Mouse (Mus musculus) kidney, postnatal 0 days (tissue): ENCODE measurements around the gene Lman1l. TPM values are rescaled to one million over a fixed set of nuclear protein-coding genes. Genes with fewer than 3 reads are reported as not detected.

Experiments
- ATAC-seq: fragments of 200-750 bp; cut with Nextera tagmentation; replicated peaks from 2 replicates; pipeline ENCODE4 v1.8.0; 2017; ENCODE audit warnings: low read depth, moderate number of reproducible peaks, moderate TSS enrichment, moderate library complexity; ENCODE audit not compliant: low FRiP score
- DNase-seq: peaks from one replicate; pipeline ENCODE4 v3.0.0-alpha.2; 2016; ENCODE audit warnings: low spot score
- H3K27ac ChIP-seq: fragments of 300-500 bp; sonication (generic); 2 replicates; pipeline ENCODE4 v1.5.1; 2014; ENCODE audit warnings: mild to moderate bottlenecking
- H3K27me3 ChIP-seq: fragments of 300-500 bp; sonication (generic); 2 replicates; pipeline ENCODE4 v1.6.1; 2014; ENCODE audit warnings: low read length, mixed read lengths; ENCODE audit not compliant: insufficient read depth
- H3K36me3 ChIP-seq: fragments of 300-500 bp; sonication (generic); 2 replicates; pipeline ENCODE4 v1.6.1; 2014; ENCODE audit warnings: low read length, mixed read lengths; ENCODE audit not compliant: insufficient read depth
- H3K4me1 ChIP-seq: fragments of 300-500 bp; sonication (generic); replicated peaks from 2 replicates; pipeline ENCODE4 v1.6.1; 2014; ENCODE audit warnings: antibody characterized with exemption, low read length, mixed read lengths; ENCODE audit not compliant: insufficient read depth
- H3K4me2 ChIP-seq: fragments of 300-500 bp; sonication (generic); 2 replicates; pipeline ENCODE4 v1.6.1; 2014; ENCODE audit warnings: mild to moderate bottlenecking, low read length, moderate library complexity, mixed read lengths
- H3K4me3 ChIP-seq: fragments of 300-500 bp; sonication (generic); replicated peaks from 2 replicates; pipeline ENCODE4 v1.5.1; 2014; ENCODE audit warnings: low read depth, low read length
- H3K9ac ChIP-seq: fragments of 300-500 bp; sonication (generic); 2 replicates; pipeline ENCODE4 v1.6.1; 2014; ENCODE audit warnings: low read depth, low read length
- H3K9me3 ChIP-seq: fragments of 300-500 bp; sonication (generic); replicated peaks from 2 replicates; pipeline ENCODE4 v1.6.1; 2016; ENCODE audit warnings: low read length, inconsistent platforms, mixed read lengths
- CTCF ChIP-seq: IDR thresholded peaks from 2 replicates; pipeline ENCODE4 v1.5.1; 2016; ENCODE audit warnings: antibody characterized with exemption, low read depth, mild to moderate bottlenecking, moderate library complexity
- WGBS: fragments of 180-500 bp; shearing (Covaris S2); extraction: QIAGEN DNeasy Blood & Tissue Kit; methylation state at CpG from one replicate; pipeline ENCODE4 v1.1.7; 2014; 5-methylcytosine and 5-hydroxymethylcytosine counted together
- polyA plus RNA-seq: library from polyadenylated mRNA; unstranded; fragments of >200 nt; fragmentation: Nextera tagmentation; extraction: Ambion mirVana; gene quantifications from 2 replicates; pipeline ENCODE4 v1.2.1, GENCODE M21; 2015

Lman1l gene
- polyA plus RNA-seq, 1 experiment from 2014 or later, result not detected

DNA sequence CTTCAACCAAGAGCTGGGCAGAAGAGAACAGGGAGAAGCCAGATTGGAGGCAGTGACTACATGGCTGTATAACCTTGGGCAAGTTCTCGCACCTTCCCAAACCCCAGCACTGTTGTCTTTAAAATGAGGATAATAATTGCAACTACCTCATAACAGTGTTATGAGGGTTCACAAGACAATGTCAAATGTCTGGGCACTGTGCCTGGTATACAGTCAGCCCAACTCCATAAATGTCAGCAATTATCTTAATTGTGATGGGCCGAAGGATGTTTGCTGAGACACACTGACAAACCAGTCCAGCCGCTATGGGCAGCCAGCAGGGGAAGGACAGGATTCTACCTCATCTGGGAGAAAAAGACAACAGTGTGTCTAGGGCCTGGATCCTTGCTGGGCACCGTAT is 5.8 kb downstream of the Lman1l start:
- Histone ChIP-seq H3K4me1 (no peaks in the 10 kb centered on the region), H3K9ac (no peak overlapping the region), H3K9me3 (no peaks in the 10 kb centered on the region), H3K36me3 (no peaks in the 10 kb centered on the region), H3K27me3 (no peaks in the 10 kb centered on the region), H3K4me2 (no peak overlapping the region), H3K27ac (no peak overlapping the region), H3K4me3 (no peak overlapping the region)
- WGBS, result 79% methylated on average over 4 of the region's 4 CpGs
- no peak for TF ChIP-seq CTCF
- DNase-seq, result no peak
- no peak for ATAC-seq

DNA sequence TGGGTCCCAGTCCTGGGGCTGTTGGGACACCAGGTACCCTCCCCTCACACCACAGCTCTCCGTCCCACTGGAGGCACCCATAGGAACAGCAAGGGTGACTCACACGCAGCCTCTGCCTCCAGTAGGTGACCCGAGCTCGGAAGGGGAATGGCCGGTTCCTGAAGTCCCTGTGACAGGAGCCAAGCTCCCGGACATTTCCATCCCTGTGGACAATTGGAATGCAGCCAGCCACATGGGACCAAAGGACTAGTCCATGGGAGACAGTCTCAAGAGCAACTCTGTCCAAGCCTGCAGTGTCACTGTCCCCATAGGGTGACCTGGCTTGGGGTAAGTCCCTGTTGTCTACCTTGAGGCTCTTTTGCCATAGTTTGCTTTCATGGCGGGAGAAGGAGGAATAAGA is 6.6 kb downstream of the Lman1l start:
- no peak for TF ChIP-seq CTCF
- DNase-seq (no peak), ATAC-seq (no peak)
- Histone ChIP-seq H3K4me1 (no peaks in the 10 kb centered on the region), H3K27me3 (no peaks in the 10 kb centered on the region), H3K4me3 (no peak overlapping the region), H3K9ac (no peak overlapping the region), H3K9me3 (no peaks in the 10 kb centered on the region), H3K4me2 (no peak overlapping the region), H3K27ac (no peak overlapping the region), H3K36me3 (no peaks in the 10 kb centered on the region)
- WGBS, result 68% methylated on average over 7 of the region's 7 CpGs

DNA sequence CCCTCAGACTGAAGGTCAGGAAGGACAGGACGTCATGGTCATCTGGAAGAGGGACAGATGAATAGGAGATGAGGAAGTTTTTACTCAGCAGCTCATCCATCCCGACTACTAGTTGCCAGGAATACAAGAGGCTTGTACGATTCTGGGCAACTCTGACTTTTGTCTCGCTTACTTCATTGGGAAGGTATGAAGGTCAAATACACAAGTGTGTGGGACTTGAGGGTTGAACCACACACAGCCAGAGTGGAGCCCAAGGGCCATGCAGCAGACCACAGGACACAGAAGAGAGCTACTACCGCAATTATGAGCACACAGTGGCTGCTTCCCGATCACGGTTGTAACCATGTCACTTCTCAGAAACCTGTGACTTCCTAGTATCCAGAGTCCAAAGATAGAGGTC is 8.0 kb downstream of the Lman1l start:
- Histone ChIP-seq H3K36me3 (no peaks in the 10 kb centered on the region), H3K27ac (no peak overlapping the region), H3K9me3 (no peaks in the 10 kb centered on the region), H3K4me1 (no peaks in the 10 kb centered on the region), H3K4me2 (no peak overlapping the region), H3K4me3 (no peak overlapping the region), H3K27me3 (no peaks in the 10 kb centered on the region), H3K9ac (no peak overlapping the region)
- no peak for TF ChIP-seq CTCF
- WGBS, result 80% methylated on average over 7 of the region's 7 CpGs
- DNase-seq (no peak), ATAC-seq (no peak)

DNA sequence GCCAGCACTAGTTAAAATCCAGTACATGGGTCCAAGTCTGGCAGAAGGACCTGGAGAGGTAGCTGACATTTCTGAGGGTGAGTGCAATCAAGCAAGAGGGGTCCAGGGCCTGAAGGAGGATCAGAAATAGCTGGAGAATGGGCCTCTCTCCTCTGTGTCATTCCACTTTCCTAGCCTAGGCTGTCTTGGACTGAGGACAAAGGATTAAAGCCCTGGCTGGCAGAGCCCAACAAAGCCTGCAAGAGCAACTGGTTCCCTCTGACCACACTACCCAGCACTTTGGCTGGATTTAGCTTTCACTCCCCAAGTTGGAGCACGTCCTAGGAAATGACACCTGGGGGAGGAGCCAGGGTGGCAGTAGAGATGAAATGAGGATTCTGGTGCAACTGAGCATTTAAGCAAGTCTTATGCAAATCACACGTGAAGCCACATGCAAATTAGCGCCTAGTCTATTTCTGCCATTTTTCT is 10.2 kb downstream of the Lman1l start:
- no peak overlapping the region for H3K9ac ChIP-seq
- no peak overlapping the region for H3K4me2 ChIP-seq
- no peaks in the 10 kb centered on the region for H3K9me3 ChIP-seq
- H3K4me1 ChIP-seq, result no peaks in the 10 kb centered on the region
- no peak for TF ChIP-seq CTCF
- no peak for DNase-seq
- no peaks in the 10 kb centered on the region for H3K27me3 ChIP-seq
- no peaks in the 10 kb centered on the region for H3K36me3 ChIP-seq
- no peak for ATAC-seq
- WGBS, result 51% methylated on average over 3 of the region's 3 CpGs
- H3K4me3 ChIP-seq, result no peak overlapping the region
- H3K27ac ChIP-seq, result no peak overlapping the region

DNA sequence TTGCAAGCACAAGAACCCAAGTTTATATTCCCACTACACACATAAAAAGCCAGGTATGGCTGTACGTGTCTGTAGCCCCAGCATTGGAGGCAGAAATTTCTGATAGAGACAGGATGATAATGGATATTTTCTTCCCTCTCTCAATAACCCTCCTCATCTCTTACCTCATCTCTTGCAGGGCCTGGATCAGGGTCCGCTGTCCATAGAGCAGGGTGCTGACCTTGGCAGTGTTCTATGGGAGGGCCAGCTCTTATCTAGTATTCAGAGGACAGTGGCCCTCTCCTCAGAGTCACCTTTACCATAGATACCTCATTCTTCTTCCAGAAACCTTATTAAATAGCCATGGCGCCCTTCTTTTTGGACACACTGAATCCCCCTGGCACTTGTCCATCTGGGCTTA is 10.8 kb downstream of the Lman1l start:
- no peaks in the 10 kb centered on the region for H3K9me3 ChIP-seq
- H3K9ac ChIP-seq, result no peak overlapping the region
- WGBS, result 66% methylated on average over 3 of the region's 3 CpGs
- no peaks in the 10 kb centered on the region for H3K36me3 ChIP-seq
- H3K4me1 ChIP-seq, result no peaks in the 10 kb centered on the region
- H3K4me2 ChIP-seq, result no peak overlapping the region
- H3K27me3 ChIP-seq, result no peaks in the 10 kb centered on the region
- H3K4me3 ChIP-seq, result no peak overlapping the region
- ATAC-seq, result no peak
- DNase-seq, result peak; percentile 17
- no peak overlapping the region for H3K27ac ChIP-seq
- no peak for TF ChIP-seq CTCF

DNA sequence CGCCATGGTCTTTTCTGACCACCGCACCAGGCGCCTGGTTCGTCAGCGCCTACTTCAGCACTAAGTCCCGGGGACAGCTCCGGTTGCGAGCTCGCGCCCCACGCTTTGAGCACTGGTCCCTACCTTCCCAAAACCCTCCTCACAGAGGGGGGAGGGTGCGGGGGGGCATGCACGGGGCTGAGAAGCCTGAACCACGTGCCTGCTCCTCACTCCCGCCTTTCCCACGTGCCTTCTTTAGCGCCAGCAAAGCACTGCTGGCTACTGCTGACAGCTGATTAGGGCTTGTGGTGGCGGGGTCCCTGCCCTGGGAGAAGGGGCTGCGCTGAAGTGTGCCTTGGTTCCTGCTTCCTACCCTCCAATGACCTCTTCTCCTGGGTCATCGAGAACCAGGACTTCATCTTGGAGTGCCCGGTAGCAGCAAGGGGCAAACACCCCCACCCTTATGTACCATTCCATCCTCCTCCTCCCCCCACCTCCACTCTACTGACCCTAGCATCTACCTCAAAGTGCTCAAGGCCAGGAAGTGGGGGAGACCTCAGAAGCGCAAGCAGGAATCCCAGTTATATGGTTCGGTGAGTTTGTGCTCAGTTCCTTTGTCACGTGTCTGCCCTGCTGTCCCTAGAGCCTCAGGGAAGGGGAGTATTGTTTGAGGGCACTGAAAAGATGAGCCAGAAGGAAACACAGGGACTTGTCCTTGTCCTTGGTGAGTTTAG is 14.3 kb downstream of the Lman1l start, which contains the start of gene Cplx3:
TSS of gene Cplx3 (minus strand) at position 143 of the 713 bp plus-strand sequence.
- Histone ChIP-seq H3K4me2 (no peak within 1 kb of the TSS), H3K4me3 (no peak within 1 kb of the TSS), H3K36me3 (no peaks in the 10 kb centered on the region), H3K27ac (no peak within 1 kb of the TSS), H3K9me3 (no peaks in the 10 kb centered on the region), H3K27me3 (no peaks in the 10 kb centered on the region), H3K9ac (no peak within 1 kb of the TSS), H3K4me1 (0 out of 2 replicates have a peak, but pooled peaks cover 1% of the 10 kb centered on the region)
- no peak for TF ChIP-seq CTCF
- 5% methylated on average over 24 of the region's 24 CpGs for WGBS
- peak; percentile 86 for ATAC-seq
- DNase-seq, result peak; percentile 81
